Mouse (Mus musculus) liver, embryonic 12.5 days (tissue): ENCODE results near the gene Olfr403. TPM values are rescaled to one million over a fixed set of nuclear protein-coding genes. Genes with fewer than 3 reads are reported as not detected.
"Not testable (repeated sequence)": the region's sequence is repeated elsewhere in the genome, so short reads cannot be mapped to it uniquely, and the experiment has no call there.

ENCODE experiments used
- ATAC-seq: fragments of 200-750 bp; cut with Nextera tagmentation; 2 replicates; pipeline ENCODE4 v1.8.0; 2017; ENCODE audit warnings: moderate number of reproducible peaks, mild to moderate bottlenecking, moderate library complexity
- H3K27ac ChIP-seq: fragments of 300-500 bp; sonication (generic); 2 replicates; pipeline ENCODE4 v1.5.1; 2016; ENCODE audit warnings: mild to moderate bottlenecking
- H3K27me3 ChIP-seq: fragments of 300-500 bp; sonication (generic); replicated peaks from 2 replicates; pipeline ENCODE4 v1.6.1; 2016; ENCODE audit warnings: mild to moderate bottlenecking, moderate library complexity
- H3K36me3 ChIP-seq: fragments of 300-500 bp; sonication (generic); 2 replicates; pipeline ENCODE4 v1.6.1; 2016; ENCODE audit warnings: mild to moderate bottlenecking, moderate library complexity
- H3K4me1 ChIP-seq: fragments of 300-500 bp; sonication (generic); 2 replicates; pipeline ENCODE4 v1.6.1; 2016
- H3K4me2 ChIP-seq: fragments of 300-500 bp; sonication (generic); 2 replicates; pipeline ENCODE4 v1.6.1; 2016; ENCODE audit warnings: mild to moderate bottlenecking, moderate library complexity
- H3K4me3 ChIP-seq: fragments of 300-500 bp; sonication (generic); 2 replicates; pipeline ENCODE4 v1.5.1; 2016; ENCODE audit warnings: mild to moderate bottlenecking, moderate library complexity
- H3K9ac ChIP-seq: fragments of 300-500 bp; sonication (generic); 2 replicates; pipeline ENCODE4 v1.6.1; 2016; ENCODE audit warnings: mild to moderate bottlenecking, moderate library complexity
- H3K9me3 ChIP-seq: fragments of 300-500 bp; sonication (generic); replicated peaks from 2 replicates; pipeline ENCODE4 v1.6.1; 2016; ENCODE audit warnings: mild to moderate bottlenecking, moderate library complexity
- WGBS: fragments of 180-500 bp; shearing (Covaris S2); methylation state at CpG from one replicate; pipeline ENCODE4 v1.1.7; 2016; ENCODE audit not compliant: insufficient replicate concordance; 5-methylcytosine and 5-hydroxymethylcytosine counted together
- polyA plus RNA-seq: library from polyadenylated mRNA; unstranded; fragments of >200 nt; fragmentation: Nextera tagmentation; extraction: Ambion mirVana; gene quantifications from 2 replicates; pipeline ENCODE4 v1.2.1, GENCODE M21; 2016

Gene Olfr403
- not detected in 2 replicates for polyA plus RNA-seq

DNA sequence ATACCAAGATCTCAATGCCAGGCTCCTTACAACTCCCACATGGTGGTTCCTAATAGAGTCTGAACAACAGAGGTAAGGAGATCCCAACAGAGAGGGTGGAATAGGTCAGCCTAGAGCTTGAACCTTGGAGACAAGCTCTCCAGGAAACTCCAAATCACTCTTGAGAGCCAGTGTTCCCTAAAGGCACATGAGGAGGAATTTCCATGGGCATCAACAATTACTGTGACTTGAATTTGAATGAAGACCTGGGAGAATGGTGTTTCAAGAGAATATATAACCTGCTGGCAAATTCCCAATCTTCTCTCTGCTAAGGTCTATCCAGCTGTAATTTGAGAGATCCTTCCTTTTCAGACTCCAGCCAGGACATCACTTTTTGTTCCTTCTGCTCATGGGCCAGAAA, at the start of gene Olfr403:
Gene Olfr403 (plus strand): TSS at position 301 of the 400 bp plus-strand sequence.
- Histone ChIP-seq H3K36me3 (no peaks in the 10 kb centered on the region), H3K27ac (no peak within 1 kb of the TSS), H3K9ac (no peak within 1 kb of the TSS)

DNA sequence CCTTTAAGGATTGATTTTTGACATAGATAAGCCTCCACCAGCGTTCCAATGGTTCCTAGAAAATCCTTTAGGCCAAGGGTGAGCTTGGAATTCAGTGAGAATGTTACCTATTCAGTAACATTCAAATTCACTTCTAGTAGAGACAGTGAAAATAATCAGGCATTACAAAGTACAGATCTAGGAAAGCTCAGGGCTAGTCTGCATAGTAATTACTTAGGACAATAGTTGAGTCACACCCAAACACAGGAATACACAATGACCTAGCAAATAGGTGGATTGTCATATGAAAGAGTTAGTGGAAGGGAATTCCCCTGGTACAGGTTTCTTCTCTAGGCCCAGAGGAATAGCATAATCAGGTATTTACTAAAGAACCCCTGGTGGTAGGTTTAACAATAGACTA, 46.0 kb upstream of the Olfr403 start:
- WGBS, result 5% methylated on average over 1 of the region's 1 CpGs
- H3K4me1 ChIP-seq, ATAC-seq, H3K4me2 ChIP-seq, H3K27me3 ChIP-seq, H3K36me3 ChIP-seq, H3K27ac ChIP-seq, H3K4me3 ChIP-seq, H3K9ac ChIP-seq: not testable (repeated sequence)
- H3K9me3 ChIP-seq, result peaks cover 39% of the 10 kb centered on the region

More for the DNA sequence above, at the start of gene Olfr403:
- H3K27me3 ChIP-seq, result no peaks in the 10 kb centered on the region
- H3K4me2 ChIP-seq, result no peak within 1 kb of the TSS
- H3K9me3 ChIP-seq, result 0 out of 2 replicates have a peak, but pooled peaks cover 10% of the 10 kb centered on the region
- H3K4me1 ChIP-seq, result no peaks in the 10 kb centered on the region
- no peak for ATAC-seq
- H3K4me3 ChIP-seq, result no peak within 1 kb of the TSS

DNA sequence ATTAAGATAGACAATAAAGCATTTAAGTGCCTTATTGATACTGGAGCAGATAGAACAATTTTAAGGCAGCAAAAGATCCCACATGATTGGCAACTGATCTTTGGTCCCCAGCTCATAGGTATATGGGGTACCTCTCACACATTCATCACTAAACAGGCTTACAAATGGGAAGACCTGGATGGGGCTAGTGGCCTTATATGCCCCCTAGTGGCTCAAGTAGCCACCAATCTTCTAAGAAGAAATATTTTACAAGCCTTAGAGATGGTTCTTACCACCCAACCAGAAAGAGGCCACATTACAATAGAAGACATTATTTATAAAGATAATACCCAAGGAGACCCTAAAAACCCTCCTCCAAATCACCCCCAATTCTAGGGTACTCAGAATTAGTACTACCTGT, 40.2 kb upstream of the Olfr403 start:
- H3K4me3 ChIP-seq, result no peak overlapping the region
- no peak for ATAC-seq
- H3K27ac ChIP-seq, result no peak overlapping the region
- no peaks in the 10 kb centered on the region for H3K27me3 ChIP-seq
- H3K9ac ChIP-seq, result no peak overlapping the region
- H3K36me3 ChIP-seq, result no peaks in the 10 kb centered on the region
- H3K4me2 ChIP-seq, result no peak overlapping the region
- H3K9me3 ChIP-seq, result peaks cover 32% of the 10 kb centered on the region
- no peaks in the 10 kb centered on the region for H3K4me1 ChIP-seq

DNA sequence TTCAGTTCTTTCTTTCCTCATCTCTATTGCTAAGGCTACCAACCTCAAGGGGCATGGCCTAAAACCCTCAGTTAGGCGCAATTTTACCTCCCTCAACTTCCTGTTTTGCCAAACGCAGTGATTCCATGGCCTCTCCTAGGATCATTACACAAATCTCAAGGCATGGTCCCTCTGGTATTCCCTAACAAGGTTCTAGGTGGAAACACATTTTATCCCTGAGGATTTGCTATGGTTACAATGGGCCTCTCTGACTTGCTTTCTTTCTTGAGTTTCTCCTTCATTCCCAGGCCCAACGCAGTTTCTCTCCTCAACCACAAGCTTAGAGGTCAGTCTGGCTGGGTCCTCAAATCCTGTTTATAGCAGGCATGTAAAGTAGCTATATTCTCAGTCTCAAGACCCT, 32.8 kb upstream of the Olfr403 start, which contains the start of gene Olfr402:
Gene Olfr402 (plus strand): TSS at position 301 of the 400 bp plus-strand sequence.
- Histone ChIP-seq H3K4me1 (no peaks in the 10 kb centered on the region), H3K4me3 (no peak within 1 kb of the TSS), H3K36me3 (no peaks in the 10 kb centered on the region), H3K9me3 (peaks cover 11% of the 10 kb centered on the region), H3K4me2 (no peak within 1 kb of the TSS), H3K27ac (no peak within 1 kb of the TSS), H3K27me3 (no peaks in the 10 kb centered on the region), H3K9ac (no peak within 1 kb of the TSS)
- 47% methylated on average over 3 of the region's 3 CpGs for WGBS
- no peak for ATAC-seq

DNA sequence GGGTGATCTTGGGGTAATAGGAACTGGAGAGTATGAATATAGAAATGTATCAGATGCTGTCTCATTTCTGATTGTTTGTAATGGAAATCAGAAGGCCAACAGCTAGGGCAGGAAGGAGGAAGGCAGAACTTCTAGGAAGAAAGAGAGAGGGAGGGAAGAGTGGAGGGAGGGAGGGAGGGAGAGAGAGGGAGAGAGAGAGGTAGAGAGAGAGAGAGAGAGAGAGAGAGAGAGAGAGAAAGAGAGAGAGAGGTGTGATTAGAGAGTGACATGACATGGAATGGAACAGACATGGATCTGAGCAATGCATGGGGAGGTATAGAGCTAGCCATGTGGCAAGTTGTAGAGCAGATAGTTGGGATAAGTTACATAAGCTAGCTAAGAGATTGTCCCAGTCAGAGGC, 17.3 kb upstream of the Olfr403 start:
- Histone ChIP-seq H3K4me2 (no peak overlapping the region), H3K9ac (no peak overlapping the region), H3K9me3 (0 out of 2 replicates have a peak, but pooled peaks cover 4% of the 10 kb centered on the region), H3K27me3 (no peaks in the 10 kb centered on the region), H3K36me3 (no peaks in the 10 kb centered on the region), H3K4me3 (no peak overlapping the region), H3K4me1 (no peaks in the 10 kb centered on the region), H3K27ac (no peak overlapping the region)
- ATAC-seq, result no peak

DNA sequence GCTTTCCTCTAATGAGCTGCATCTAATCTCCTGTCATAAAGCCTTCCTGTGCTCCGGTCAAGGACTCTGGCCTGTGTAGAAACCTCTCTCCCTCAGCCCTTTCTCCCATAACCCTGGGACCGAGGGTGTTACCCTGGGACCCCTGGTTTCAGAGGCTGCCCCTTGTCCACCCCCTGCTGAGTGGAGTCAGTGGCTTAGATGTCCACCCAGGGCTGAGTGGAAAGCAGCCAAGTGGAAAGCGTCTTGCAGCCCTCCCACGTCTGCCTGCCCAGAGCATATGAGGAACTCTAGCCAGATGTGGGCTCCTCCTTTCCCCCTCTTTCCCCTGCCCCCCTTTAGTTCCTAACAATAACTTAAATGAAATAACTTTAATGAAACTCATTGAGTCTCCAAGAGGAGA, 2.9 kb upstream of the Olfr403 start:
- no peaks in the 10 kb centered on the region for H3K36me3 ChIP-seq
- WGBS, result 56% methylated on average over 4 of the region's 4 CpGs

GRCm38 (mm10) chr11:74183745-74184144, 2.3 kb upstream of the Olfr403 start:
- ATAC-seq, result no peak

More for the DNA sequence above, 2.9 kb upstream of the Olfr403 start:
- no peak overlapping the region for H3K4me3 ChIP-seq
- no peaks in the 10 kb centered on the region for H3K27me3 ChIP-seq
- no peak overlapping the region for H3K4me2 ChIP-seq
- H3K9me3 ChIP-seq, result 0 out of 2 replicates have a peak, but pooled peaks cover 4% of the 10 kb centered on the region
- no peaks in the 10 kb centered on the region for H3K4me1 ChIP-seq
- no peak overlapping the region for H3K9ac ChIP-seq
- no peak for ATAC-seq
- no peak overlapping the region for H3K27ac ChIP-seq

DNA sequence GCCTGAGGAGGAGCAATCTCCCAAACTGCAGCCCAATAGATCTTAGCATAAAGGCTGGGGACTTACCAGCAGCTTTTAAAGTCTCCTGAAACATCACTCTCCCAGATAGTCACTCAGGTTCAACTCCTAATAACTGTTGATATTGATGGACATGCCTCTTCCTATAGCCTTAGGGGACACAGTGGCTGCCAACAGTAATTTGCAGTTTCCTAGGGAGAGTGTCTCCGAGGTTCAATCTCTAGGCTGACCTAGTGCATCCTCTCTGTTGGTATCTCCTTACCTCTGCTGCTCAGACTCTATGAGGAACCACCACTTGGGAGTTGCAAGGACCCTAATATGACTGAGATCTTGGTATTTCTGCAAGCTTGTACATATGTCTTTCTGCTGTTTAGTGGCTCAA, 25.2 kb downstream of the Olfr403 start, which contains the start of gene Olfr43:
Gene Olfr43 (minus strand): TSS at position 101 of the 400 bp plus-strand sequence.
- H3K36me3 ChIP-seq, result no peaks in the 10 kb centered on the region
- WGBS, result 27% methylated on average over 1 of the region's 1 CpGs
- no peak for ATAC-seq
- H3K4me3 ChIP-seq, result no peak within 1 kb of the TSS
- no peaks in the 10 kb centered on the region for H3K4me1 ChIP-seq
- no peak within 1 kb of the TSS for H3K4me2 ChIP-seq
- no peaks in the 10 kb centered on the region for H3K9me3 ChIP-seq
- H3K9ac ChIP-seq, result no peak within 1 kb of the TSS
- H3K27ac ChIP-seq, result no peak within 1 kb of the TSS
- H3K27me3 ChIP-seq, result no peaks in the 10 kb centered on the region

More at GRCm38 (mm10) chr11:74183745-74184144, 2.3 kb upstream of the Olfr403 start:
- H3K4me2 ChIP-seq, result no peak overlapping the region
- H3K9ac ChIP-seq, result no peak overlapping the region
- H3K4me3 ChIP-seq, result no peak overlapping the region
- no peaks in the 10 kb centered on the region for H3K27me3 ChIP-seq
- H3K4me1 ChIP-seq, result no peaks in the 10 kb centered on the region
- H3K9me3 ChIP-seq, result 0 out of 2 replicates have a peak, but pooled peaks cover 10% of the 10 kb centered on the region
- H3K27ac ChIP-seq, result no peak overlapping the region
- 67% methylated on average over 4 of the region's 4 CpGs for WGBS
- H3K36me3 ChIP-seq, result no peaks in the 10 kb centered on the region

GRCm38 (mm10) chr11:74241201-74241600, 55.2 kb downstream of the Olfr403 start:
- Histone ChIP-seq H3K36me3 (no peaks in the 10 kb centered on the region), H3K9ac (no peak overlapping the region), H3K9me3 (peaks cover 8% of the 10 kb centered on the region), H3K4me2 (no peak overlapping the region), H3K4me1 (no peaks in the 10 kb centered on the region), H3K4me3 (no peak overlapping the region), H3K27me3 (no peaks in the 10 kb centered on the region), H3K27ac (no peak overlapping the region)
- ATAC-seq, result no peak
- 62% methylated on average over 3 of the region's 3 CpGs for WGBS

Other genes starting within 250 kb of the Olfr403 start
- not detected in 2 replicates for gene Olfr23, start 249.6 kb upstream of the Olfr403 start, polyA plus RNA-seq
- not detected in 2 replicates for gene Olfr397, start 225.4 kb upstream of the Olfr403 start, polyA plus RNA-seq
- gene Olfr398, start 195.8 kb upstream of the Olfr403 start, polyA plus RNA-seq, result not detected in 2 replicates
- gene Olfr139, start 129.7 kb upstream of the Olfr403 start, polyA plus RNA-seq, result not detected in 2 replicates
- gene Olfr399, start 129.6 kb upstream of the Olfr403 start, polyA plus RNA-seq, result not detected in 2 replicates
- gene Zfp616, start 116.3 kb upstream of the Olfr403 start, polyA plus RNA-seq, result not detected in 2 replicates
- gene Olfr401, start 72.5 kb upstream of the Olfr403 start, polyA plus RNA-seq, result not detected in 2 replicates
- gene Olfr402, start 32.7 kb upstream of the Olfr403 start, polyA plus RNA-seq, result not detected in 2 replicates
- not detected in 2 replicates for gene Olfr43, start 25.1 kb downstream of the Olfr403 start, polyA plus RNA-seq
- gene Olfr406, start 73.6 kb downstream of the Olfr403 start, polyA plus RNA-seq, result not detected in 2 replicates
- gene Olfr59, start 97.5 kb downstream of the Olfr403 start, polyA plus RNA-seq, result not detected in 2 replicates
- gene Olfr410, start 151.8 kb downstream of the Olfr403 start, polyA plus RNA-seq, result not detected in 2 replicates
- gene Olfr411, start 166.4 kb downstream of the Olfr403 start, polyA plus RNA-seq, result not detected in 2 replicates
- not detected in 2 replicates for gene Olfr412, start 175.8 kb downstream of the Olfr403 start, polyA plus RNA-seq